Mouse (Mus musculus): ENCODE measurements around the gene Vnn1. TPM values are rescaled to one million over a fixed set of nuclear protein-coding genes. Genes with fewer than 3 reads are reported as not detected.

Gene Vnn1
- polyA plus RNA-seq, 1 experiment: 2.0 TPM

Other genes starting within 250 kb of the Vnn1 start
- 4,107 and 4,241 TPM in 2 replicates for gene Rps12, start 107.4 kb upstream of the Vnn1 start, polyA plus RNA-seq (2012; rRNA removed)
- gene Slc18b1, start 97.7 kb upstream of the Vnn1 start, polyA plus RNA-seq (2012; rRNA removed): 25.8 and 35.6 TPM in 2 replicates
- gene Vnn3, start 43.2 kb upstream of the Vnn1 start, polyA plus RNA-seq (2012; rRNA removed): 0.44 and 0.94 TPM in 2 replicates
- gene Taar1, start 25.7 kb downstream of the Vnn1 start, polyA plus RNA-seq (2012; rRNA removed): not detected in 2 replicates
- gene Taar2, start 43.9 kb downstream of the Vnn1 start, polyA plus RNA-seq (2012; rRNA removed): not detected in 2 replicates
- not detected in 2 replicates for gene Taar3, start 54.9 kb downstream of the Vnn1 start, polyA plus RNA-seq (2012; rRNA removed)
- not detected in 2 replicates for gene Taar4, start 65.8 kb downstream of the Vnn1 start, polyA plus RNA-seq (2012; rRNA removed)
- gene Taar5, start 76.0 kb downstream of the Vnn1 start, polyA plus RNA-seq (2012; rRNA removed): not detected in 2 replicates
- gene Taar6, start 91.0 kb downstream of the Vnn1 start, polyA plus RNA-seq (2012; rRNA removed): not detected in 2 replicates
- not detected in 2 replicates for gene Taar7a, start 98.8 kb downstream of the Vnn1 start, polyA plus RNA-seq (2012; rRNA removed)
- gene Taar7b, start 105.3 kb downstream of the Vnn1 start, polyA plus RNA-seq (2012; rRNA removed): not detected in 2 replicates
- not detected in 2 replicates for gene Taar7d, start 132.5 kb downstream of the Vnn1 start, polyA plus RNA-seq (2012; rRNA removed)
- gene Taar7e, start 142.9 kb downstream of the Vnn1 start, polyA plus RNA-seq (2012; rRNA removed): not detected in 2 replicates
- not detected in 2 replicates for gene Taar7f, start 154.8 kb downstream of the Vnn1 start, polyA plus RNA-seq (2012; rRNA removed)
- gene Taar8a, start 181.8 kb downstream of the Vnn1 start, polyA plus RNA-seq (2012; rRNA removed): not detected in 2 replicates
- not detected in 2 replicates for gene Taar8b, start 197.6 kb downstream of the Vnn1 start, polyA plus RNA-seq (2012; rRNA removed)
- not detected in 2 replicates for gene Taar8c, start 207.2 kb downstream of the Vnn1 start, polyA plus RNA-seq (2012; rRNA removed)
- gene Taar9, start 214.8 kb downstream of the Vnn1 start, polyA plus RNA-seq (2012; rRNA removed): not detected in 2 replicates

Measured in urinary bladder, adult 2 months (tissue).